Mouse (Mus musculus) MEL (cell line): Measurements from ENCODE around the gene Auts2.

Experiments used
- CHD2 ChIP-seq: IDR thresholded peaks from 2 replicates; pipeline ENCODE4 v1.6.1; 2011; ENCODE audit warnings: low read length, improper control_type of control experiment
- CTCF ChIP-seq, 3 experiments: IDR thresholded peaks in 2 of 3; conservative IDR thresholded peaks in 1 of 3; 2 replicates each; pipeline ENCODE4 v1.5.1; 2011 to 2012; ENCODE audit warnings: low read length in 3 of 3, low read depth in 2 of 3, mild to moderate bottlenecking in 2 of 3, improper control_type of control experiment in 1 of 3, inconsistent platforms in 1 of 3, mixed read lengths in 1 of 3, moderate library complexity in 1 of 3; ENCODE audit not compliant: control insufficient read depth in 1 of 3, insufficient read depth in 1 of 3, poor library complexity in 1 of 3, severe bottlenecking in 1 of 3
- GABPA ChIP-seq: IDR thresholded peaks from 2 replicates; pipeline ENCODE4 v1.6.1; 2012; ENCODE audit warnings: low read depth, mild to moderate bottlenecking, inconsistent platforms, low read length, improper control_type of control experiment, moderate library complexity
- MAFK ChIP-seq: IDR thresholded peaks from 2 replicates; pipeline ENCODE4 v1.6.1; 2011; ENCODE audit warnings: low read depth, mild to moderate bottlenecking, low read length, improper control_type of control experiment, borderline replicate concordance
- MAX ChIP-seq: IDR thresholded peaks from 2 replicates; pipeline ENCODE4 v1.6.1; 2011; ENCODE audit warnings: low read length, improper control_type of control experiment
- MYB ChIP-seq: IDR thresholded peaks from 2 replicates; pipeline ENCODE4 v1.6.1; 2011; ENCODE audit warnings: mild to moderate bottlenecking, low read depth, low read length, improper control_type of control experiment
- POLR2A ChIP-seq, 2 experiments: IDR thresholded peaks; 2 replicates each; pipeline ENCODE4 v1.6.1; 2011 to 2012; ENCODE audit warnings: low read length in 2 of 2, mild to moderate bottlenecking in 2 of 2, control low read depth in 1 of 2, improper control_type of control experiment in 1 of 2, low read depth in 1 of 2, moderate library complexity in 1 of 2; ENCODE audit not compliant: control insufficient read depth in 1 of 2, insufficient read depth in 1 of 2, poor library complexity in 1 of 2
- TAL1 ChIP-seq: IDR thresholded peaks from 2 replicates; pipeline ENCODE4 v1.6.1; 2012; ENCODE audit warnings: mild to moderate bottlenecking, inconsistent platforms, low read length, moderate library complexity, mixed read lengths
- UBTF ChIP-seq: IDR thresholded peaks from 2 replicates; pipeline ENCODE4 v1.6.1; 2012; ENCODE audit warnings: low read depth, mild to moderate bottlenecking, inconsistent platforms, low read length, improper control_type of control experiment, moderate library complexity, borderline replicate concordance; ENCODE audit not compliant: insufficient read depth
- USF2 ChIP-seq, 2 experiments: IDR thresholded peaks; 2 replicates each; pipeline ENCODE4 v1.6.1; 2011 to 2012; ENCODE audit warnings: improper control_type of control experiment in 2 of 2, low read length in 2 of 2, borderline replicate concordance in 1 of 2, inconsistent platforms in 1 of 2, low read depth in 1 of 2, mild to moderate bottlenecking in 1 of 2; ENCODE audit not compliant: insufficient read depth in 1 of 2
- ZNF384 ChIP-seq: IDR thresholded peaks from 2 replicates; pipeline ENCODE4 v1.6.1; 2012; ENCODE audit warnings: low read depth, mild to moderate bottlenecking, inconsistent platforms, low read length, improper control_type of control experiment

GRCm38 (mm10) chr5:131733324-131733660 lies 809.9 kb downstream of the Auts2 start:
- no peak for TF ChIP-seq UBTF
- no peak for TF ChIP-seq CTCF (IDR thresholded peaks at IDR 0.05 in 2 of 3, conservative IDR thresholded peaks at IDR 0.05 in 1 of 3; ENCODE audit: control insufficient read depth in 1 of 3, insufficient read depth in 1 of 3, low read depth in 2 of 3, low read length in 3 of 3, poor library complexity in 1 of 3, severe bottlenecking in 1 of 3)
- no peak for TF ChIP-seq MAFK
- TF ChIP-seq TAL1, result no peak
- no peak for TF ChIP-seq GABPA
- no peak for TF ChIP-seq MAX
- TF ChIP-seq USF2 (IDR thresholded peaks at IDR 0.05; ENCODE audit: borderline replicate concordance in 1 of 2, insufficient read depth in 1 of 2, low read depth in 1 of 2, low read length in 2 of 2), result no peak
- no peak for TF ChIP-seq CHD2
- no peak for TF ChIP-seq MYB
- TF ChIP-seq POLR2A (IDR thresholded peaks at IDR 0.05; ENCODE audit: control insufficient read depth in 1 of 2, insufficient read depth in 1 of 2, low read depth in 1 of 2, low read length in 2 of 2, poor library complexity in 1 of 2), result no peak
- TF ChIP-seq ZNF384, result no peak
